Mouse (Mus musculus) myocyte (in vitro differentiated cells): Measurements from ENCODE around the gene Abhd11.

Source experiments
- MAX ChIP-seq: IDR thresholded peaks from one replicate; pipeline ENCODE4 v1.6.1; 2011; ENCODE audit warnings: low read depth, mild to moderate bottlenecking, control low read depth
- POLR2A ChIP-seq: IDR thresholded peaks from one replicate; pipeline ENCODE4 v1.6.1; 2011; ENCODE audit warnings: low read depth, mild to moderate bottlenecking, control low read depth, moderate library complexity; ENCODE audit not compliant: insufficient read length

GRCm38 (mm10) chr5:134973526-134973925 is 35.4 kb upstream of the Abhd11 start:
- TF ChIP-seq POLR2A = no peak
- TF ChIP-seq MAX = no peak
